Mouse (Mus musculus) cortical plate, adult 2 months (tissue): ENCODE results near the gene Zfp607a. TPM values are rescaled to one million over a fixed set of nuclear protein-coding genes. Genes with fewer than 3 reads are reported as not detected.

Experiments
- H3K27ac ChIP-seq: fragments of 200-500 bp; 2 replicates; pipeline ENCODE4 v1.5.1; 2012; ENCODE audit warnings: low read length, control low read depth, inconsistent platforms; ENCODE audit not compliant: insufficient read depth
- H3K4me1 ChIP-seq: fragments of 200-500 bp; 2 replicates; pipeline ENCODE4 v1.6.1; 2011; ENCODE audit warnings: low read length; ENCODE audit not compliant: control insufficient read depth, insufficient read depth
- H3K4me3 ChIP-seq: fragments of 200-500 bp; 2 replicates; pipeline ENCODE4 v1.5.1; 2011; ENCODE audit warnings: mild to moderate bottlenecking, low read length, control low read depth; ENCODE audit not compliant: insufficient read depth
- CTCF ChIP-seq: fragments of 200-500 bp; IDR thresholded peaks from 2 replicates; pipeline ENCODE4 v1.5.1; 2011; ENCODE audit warnings: mild to moderate bottlenecking, control low read depth, low read length; ENCODE audit not compliant: insufficient read depth; ENCODE audit errors: extremely low read depth
- POLR2A ChIP-seq: fragments of 200-500 bp; IDR thresholded peaks from 2 replicates; pipeline ENCODE4 v1.6.1; 2011; ENCODE audit warnings: mild to moderate bottlenecking, low read length, control low read depth; ENCODE audit not compliant: insufficient read depth; ENCODE audit errors: extremely low read depth
- polyA plus RNA-seq: library from polyadenylated mRNA; depleted of rRNA; stranded (reverse); fragments of >200 nt; gene quantifications from 2 replicates; pipeline ENCODE4 v1.2.3, GENCODE M21; 2012; rRNA removed

Zfp607a gene
- 0.71 and 1.0 TPM in 2 replicates for polyA plus RNA-seq

DNA sequence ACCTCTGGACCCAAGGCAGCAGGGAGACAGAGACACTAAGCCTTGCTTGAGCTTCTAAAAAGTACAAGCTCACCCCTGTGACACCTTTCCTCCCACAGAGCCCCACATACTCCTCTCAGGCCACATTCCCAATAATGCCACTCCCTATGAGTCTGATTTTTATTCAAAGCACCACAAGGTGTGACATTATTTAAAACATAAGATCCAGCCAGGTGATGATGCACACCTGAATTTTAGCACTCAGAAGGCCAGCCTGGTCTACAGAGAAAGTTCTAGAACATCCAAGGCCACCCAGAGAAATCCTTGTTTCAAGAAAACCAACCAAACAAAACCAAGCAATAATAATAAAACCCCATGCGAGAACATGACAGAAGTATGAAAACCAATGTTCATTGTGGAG lies at the start of gene Zfp607a:
TSS of gene Zfp607a (plus strand) at position 301 of the 400 bp plus-strand sequence.
- Histone ChIP-seq H3K4me1 (no peaks in the 10 kb centered on the region), H3K4me3 (no peak within 1 kb of the TSS), H3K27ac (no peak within 1 kb of the TSS)
- TF ChIP-seq CTCF (no peak), POLR2A (no peak)

DNA sequence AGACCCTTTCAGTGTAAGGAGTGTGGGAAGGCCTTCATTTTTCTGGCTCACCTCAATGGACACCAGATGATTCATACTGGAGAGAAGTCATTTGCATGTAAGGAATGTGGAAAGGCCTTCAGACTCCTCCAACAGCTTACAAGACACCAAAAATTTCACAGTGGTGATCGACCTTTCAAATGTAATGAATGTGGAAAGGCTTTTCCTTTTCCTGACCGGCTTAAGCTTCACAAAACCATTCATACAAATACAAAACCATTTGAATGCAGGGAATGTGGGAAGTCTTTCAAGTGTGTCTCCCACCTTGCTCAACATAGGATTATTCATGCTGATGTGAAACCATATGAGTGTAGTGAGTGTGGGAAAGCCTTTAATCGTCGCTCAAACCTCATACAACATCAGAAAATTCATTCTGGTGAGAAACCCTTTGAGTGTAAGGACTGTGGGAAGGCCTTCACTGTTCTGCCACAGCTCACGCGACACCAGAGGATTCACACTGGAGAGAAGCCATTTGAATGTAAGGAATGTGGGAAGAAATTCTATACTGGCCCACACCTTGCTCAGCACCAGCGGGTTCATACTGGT lies 38.7 kb upstream of the Zfp607a start:
- no peak overlapping the region for H3K27ac ChIP-seq
- TF ChIP-seq CTCF (no peak), POLR2A (no peak)
- no peaks in the 10 kb centered on the region for H3K4me1 ChIP-seq
- no peak overlapping the region for H3K4me3 ChIP-seq

DNA sequence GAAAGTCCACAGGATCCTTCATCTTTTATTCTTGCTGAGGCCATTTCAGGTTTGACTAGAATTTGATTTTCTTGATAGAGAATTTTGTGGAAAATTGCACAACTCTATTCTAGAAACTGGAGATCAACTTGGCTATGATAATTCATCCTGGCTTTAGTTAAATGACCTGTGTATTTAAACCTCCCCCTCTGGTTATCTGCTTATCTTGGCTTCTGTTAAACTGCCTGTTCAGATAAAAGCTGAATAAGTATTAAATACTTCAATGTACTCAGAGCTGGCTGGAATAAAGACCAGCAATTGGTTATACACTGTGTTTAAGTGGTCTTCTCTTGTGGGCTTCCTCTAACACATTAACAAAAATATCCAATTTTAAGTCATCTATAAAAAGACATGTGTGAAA lies 34.7 kb upstream of the Zfp607a start:
- no peaks in the 10 kb centered on the region for H3K4me1 ChIP-seq
- H3K27ac ChIP-seq, result no peak overlapping the region
- TF ChIP-seq CTCF (no peak), POLR2A (no peak)
- no peak overlapping the region for H3K4me3 ChIP-seq

DNA sequence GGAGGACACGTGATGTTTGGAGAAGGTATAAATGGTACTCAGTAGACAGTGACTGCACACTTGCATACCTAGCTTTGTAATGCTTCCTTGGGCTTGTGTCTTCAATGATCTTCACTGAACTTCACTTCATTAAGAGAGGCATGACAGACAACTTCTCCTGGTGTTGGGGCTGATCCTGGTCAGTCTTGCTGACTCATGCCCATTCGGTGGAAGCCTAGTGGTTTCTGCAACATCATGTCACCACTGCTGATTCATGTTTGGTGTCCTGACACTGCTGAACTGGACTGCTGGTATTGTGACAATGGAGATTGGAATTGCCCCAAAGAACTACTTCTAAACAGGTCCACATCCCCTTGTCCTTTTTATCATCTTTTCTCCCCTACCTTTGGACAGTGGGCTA lies 23.2 kb upstream of the Zfp607a start:
- Histone ChIP-seq H3K27ac (no peak overlapping the region), H3K4me3 (no peak overlapping the region), H3K4me1 (no peaks in the 10 kb centered on the region; the same call in 1 of the 2 replicates)
- TF ChIP-seq POLR2A (no peak), CTCF (no peak)

DNA sequence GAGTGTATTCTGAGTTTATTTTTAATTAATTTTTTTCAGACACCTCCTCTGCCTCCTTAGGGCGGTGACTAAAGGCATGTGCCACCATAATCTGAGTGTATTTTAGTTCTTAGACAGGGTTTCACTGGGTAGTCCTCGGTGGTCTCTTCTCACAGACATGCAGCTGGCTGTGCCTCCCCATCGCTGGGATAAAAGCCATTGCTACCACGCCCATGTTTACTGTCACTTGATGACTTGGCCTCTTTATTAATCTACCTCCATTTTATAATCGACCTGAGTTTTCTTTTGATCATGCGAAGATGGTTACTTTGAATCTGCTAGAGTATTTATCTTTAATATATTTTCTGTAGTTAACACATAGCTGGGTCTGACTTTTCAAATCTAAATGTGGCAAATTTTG lies 19.4 kb upstream of the Zfp607a start:
- TF ChIP-seq CTCF (no peak), POLR2A (no peak)
- H3K4me1 ChIP-seq, result no peaks in the 10 kb centered on the region; the same call in 1 of the 2 replicates
- peak overlapping the region; percentile 39; the same call in 1 of the 2 replicates for H3K27ac ChIP-seq
- peak overlapping the region; percentile 77 for H3K4me3 ChIP-seq

DNA sequence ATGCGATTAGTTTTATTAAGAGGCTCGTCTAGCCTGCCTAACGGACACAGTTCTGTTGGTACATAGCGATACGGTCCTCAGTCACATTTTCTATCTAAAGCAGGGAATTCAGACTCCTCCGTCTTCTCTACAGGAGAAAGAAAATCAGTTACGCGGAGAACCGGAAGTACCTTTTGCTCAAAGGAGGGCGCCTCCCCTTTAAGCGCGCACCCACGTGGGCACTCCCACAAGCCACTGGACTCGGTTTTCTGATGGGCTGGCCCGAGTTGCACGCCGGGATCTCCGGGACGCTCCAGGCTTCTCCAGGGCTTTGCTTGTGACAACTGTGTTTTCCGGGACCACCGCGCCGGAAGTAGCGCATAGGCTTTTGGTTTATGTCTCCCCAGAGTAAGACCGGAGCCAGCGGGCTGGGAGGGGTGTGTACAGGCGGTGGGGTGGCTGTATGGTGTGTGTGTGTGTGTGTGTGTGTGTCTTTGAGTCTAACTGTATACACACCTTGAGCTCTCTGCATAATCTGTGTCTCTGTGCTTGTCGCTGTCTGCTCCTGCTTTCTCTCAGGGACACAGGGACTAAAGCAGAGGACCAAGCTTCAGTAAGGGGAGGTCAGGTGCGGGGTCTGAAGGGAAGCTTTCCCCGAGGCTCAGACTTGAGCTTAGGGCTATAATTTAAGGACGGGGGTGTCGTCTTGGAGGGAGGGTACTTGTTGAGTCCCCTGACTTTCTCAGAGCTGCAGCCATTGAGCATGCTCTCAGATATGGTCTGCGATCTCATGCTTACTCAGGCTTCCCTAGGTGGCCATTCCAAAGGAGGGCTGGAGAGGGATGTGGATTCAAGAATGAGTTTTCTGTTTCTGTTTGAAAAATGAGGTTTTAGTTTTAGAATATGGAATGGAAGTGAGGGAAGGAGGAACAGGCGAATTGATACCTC lies 18.7 kb upstream of the Zfp607a start, which contains the start of gene Zfp59:
TSS of gene Zfp59 (plus strand) at position 285 of the 927 bp plus-strand sequence.
- TF ChIP-seq POLR2A, result peak; percentile 64; the same call in 1 of the 2 replicates
- TF ChIP-seq CTCF, result no peak
- Histone ChIP-seq H3K4me1 (no peaks in the 10 kb centered on the region; the same call in 1 of the 2 replicates), H3K4me3 (peak within 1 kb of the TSS; percentile 77), H3K27ac (peak within 1 kb of the TSS; percentile 39; the same call in 1 of the 2 replicates)

DNA sequence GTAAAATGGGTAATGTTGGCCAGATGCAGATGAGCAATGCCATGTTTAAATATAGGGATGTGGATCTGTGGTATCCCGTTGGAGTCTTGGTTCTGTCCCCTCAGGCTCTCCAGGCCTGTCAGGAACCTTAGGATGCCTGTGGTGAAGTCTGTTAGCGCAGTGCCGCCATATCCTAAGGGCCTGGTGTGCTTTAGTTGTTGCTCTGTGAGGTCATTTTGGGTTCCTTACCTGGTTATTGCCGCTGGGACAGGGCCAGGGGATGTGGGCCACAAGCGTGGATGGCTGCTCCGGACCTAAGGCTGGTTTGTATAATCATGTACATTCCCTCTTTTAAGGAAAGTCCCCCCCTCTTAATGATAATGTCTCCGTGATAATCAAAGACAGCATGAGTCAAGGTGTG lies 17.7 kb upstream of the Zfp607a start:
- Histone ChIP-seq H3K4me3 (peak overlapping the region; percentile 77; the same call in 1 of the 2 replicates), H3K4me1 (no peaks in the 10 kb centered on the region; the same call in 1 of the 2 replicates), H3K27ac (no peak overlapping the region)
- TF ChIP-seq POLR2A, result no peak

DNA sequence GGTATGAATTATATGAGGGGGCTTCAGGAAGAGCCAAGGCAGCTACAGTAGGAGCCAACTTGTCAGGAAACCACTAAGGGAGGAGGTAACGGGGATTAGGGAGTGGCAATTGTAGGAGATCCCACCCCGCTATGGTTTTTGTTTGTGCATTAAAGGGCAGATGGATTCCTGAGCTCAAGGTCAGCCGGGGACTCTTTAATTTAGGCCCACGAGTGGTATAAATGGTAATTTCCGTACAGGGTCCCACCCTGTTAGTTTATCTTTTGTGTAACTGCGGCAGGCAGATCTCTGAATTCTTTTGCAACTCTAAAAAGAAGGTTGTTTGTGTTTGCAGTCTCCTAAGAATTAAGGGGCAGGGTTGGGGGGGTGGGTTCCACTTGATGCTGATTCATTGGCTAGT lies 17.2 kb upstream of the Zfp607a start:
- no peak overlapping the region for H3K4me3 ChIP-seq
- H3K27ac ChIP-seq, result no peak overlapping the region
- no peak for TF ChIP-seq CTCF
- no peak for TF ChIP-seq POLR2A
- H3K4me1 ChIP-seq, result no peaks in the 10 kb centered on the region; the same call in 1 of the 2 replicates

DNA sequence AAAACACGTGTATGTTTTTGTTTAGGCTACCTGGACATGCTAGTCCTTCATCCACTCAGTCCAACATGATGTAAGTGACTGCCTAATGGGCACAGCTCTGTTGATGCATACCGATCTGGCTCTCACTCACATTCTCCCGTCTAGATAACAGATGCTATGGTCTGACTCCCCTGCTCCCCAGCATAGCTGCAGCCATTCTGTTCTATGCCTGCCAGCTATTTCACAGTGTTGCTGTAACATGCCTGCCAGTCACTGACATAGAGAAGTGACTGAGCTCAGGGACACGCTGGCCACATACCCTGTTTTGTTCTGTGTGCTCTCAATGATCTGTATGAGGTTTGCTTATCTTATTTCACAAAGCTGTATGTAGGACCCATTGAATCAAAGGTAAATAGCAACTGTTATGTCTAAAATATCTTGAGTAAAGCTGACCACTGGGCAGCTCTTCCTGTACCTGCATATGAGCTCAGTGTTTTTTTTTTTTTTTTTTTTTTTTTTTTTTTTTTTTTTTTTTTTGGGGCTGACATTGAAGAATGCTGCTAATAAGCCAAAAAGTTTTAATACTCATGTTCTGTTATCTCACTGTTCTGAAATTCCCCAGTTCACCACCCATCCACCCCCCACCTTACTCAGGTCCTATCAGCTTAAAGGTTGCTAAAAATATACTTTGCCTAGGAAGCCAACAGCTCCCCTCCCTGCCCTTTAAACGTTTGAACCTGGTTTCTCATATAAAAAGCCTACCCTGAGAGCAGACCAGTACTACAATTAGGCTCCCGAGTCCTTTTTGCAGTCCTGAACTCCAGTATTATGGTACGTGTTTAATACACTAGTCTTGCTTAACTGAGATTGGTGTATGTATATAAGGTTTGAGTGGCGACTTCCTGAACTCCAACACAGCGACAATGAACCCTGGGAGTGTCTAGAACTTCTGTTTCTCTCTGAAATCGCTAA lies 2.2 kb downstream of the Zfp607a start:
- H3K4me3 ChIP-seq, result peak overlapping the region; percentile 69; the same call in 1 of the 2 replicates
- no peak overlapping the region for H3K27ac ChIP-seq
- TF ChIP-seq POLR2A, result no peak
- TF ChIP-seq CTCF, result no peak
- no peaks in the 10 kb centered on the region for H3K4me1 ChIP-seq
